Comparison of ENCODE assay signal across 8 mouse cellular contexts in genomic region chr2:45117087-45117561, GRCm38 (mm10). TPM values are rescaled to one million over a fixed set of nuclear protein-coding genes. Genes with fewer than 3 reads are reported as not detected.
DNase-seq lines count a peak whose midpoint lies in the region; ATAC-seq and TF ChIP-seq lines count a peak whose summit lies in the region.

Gene Zeb2, minus strand, starts transcription at chr2:45117395.

- peak; percentile 47; the same call in 1 of the 2 replicates for ATAC-seq in intestine, embryonic 14.5 days (replicated peaks; ENCODE audit: low FRiP score, low TSS enrichment, low read depth)

- peak within 1 kb of the TSS; percentile 52 for H3K4me3 ChIP-seq in intestine, embryonic 14.5 days (ENCODE audit: low read depth, low read length)
- H3K4me3 ChIP-seq in limb, embryonic 10.5 days: peak within 1 kb of the TSS; percentile 73
- H3K4me3 ChIP-seq in midbrain, embryonic 10.5 days: peak within 1 kb of the TSS; percentile 92
- H3K4me3 ChIP-seq in spleen, adult 2 months (ENCODE audit: extremely low read depth, insufficient read depth, insufficient read length): peak within 1 kb of the TSS; percentile 50

- peak; percentile 20 to 38 for DNase-seq in cerebellum, adult 18-20 months
- DNase-seq in cerebellum, adult 8-10 months: no peak
- DNase-seq in embryo, embryonic 11 days: peak; percentile 89
- DNase-seq in gastrocnemius, postnatal 4 days (ENCODE audit: low spot score in 2 of 2): peak; percentile 69 to 78
- DNase-seq in intestine, embryonic 14.5 days (ENCODE audit: low spot score): peak; percentile 77
- DNase-seq in limb, embryonic 10.5 days (ENCODE audit: low spot score): peak; percentile 79
- peak; percentile 90 for DNase-seq in midbrain, embryonic 10.5 days (ENCODE audit: low spot score)
- peak in 1 of 2 experiments; percentile 54 for DNase-seq in spleen, adult 2 months (ENCODE audit: low read depth in 1 of 2, low spot score in 2 of 2)

- no peaks in the 10 kb centered on the region for H3K36me3 ChIP-seq in intestine, embryonic 14.5 days (ENCODE audit: control insufficient read depth, insufficient read depth, low read length)
- no peaks in the 10 kb centered on the region for H3K36me3 ChIP-seq in limb, embryonic 10.5 days
- H3K36me3 ChIP-seq in midbrain, embryonic 10.5 days: no peaks in the 10 kb centered on the region
- H3K36me3 ChIP-seq in spleen, adult 2 months (ENCODE audit: control insufficient read depth, insufficient read depth, low read length): no peaks in the 10 kb centered on the region

- WGBS in intestine, embryonic 14.5 days: under 1% methylated on average over 36 of the region's 39 CpGs
- WGBS in limb, embryonic 10.5 days: under 1% methylated on average over 39 of the region's 39 CpGs
- under 1% methylated on average over 33 of the region's 39 CpGs for WGBS in midbrain, embryonic 10.5 days
- WGBS in spleen, adult 2 months: under 1% methylated on average over 34 of the region's 39 CpGs

- TF ChIP-seq POLR2A in spleen, adult 2 months (IDR thresholded peaks at IDR 0.05; ENCODE audit: low read depth, low read length): no peak

- H3K9ac ChIP-seq in intestine, embryonic 14.5 days (ENCODE audit: low read length): peak within 1 kb of the TSS; percentile 68

- H3K4me2 ChIP-seq in intestine, embryonic 14.5 days (ENCODE audit: low read length): peak within 1 kb of the TSS; percentile 75

- H3K9me3 ChIP-seq in intestine, embryonic 14.5 days (ENCODE audit: control insufficient read depth, low read length): no peaks in the 10 kb centered on the region
- H3K9me3 ChIP-seq in limb, embryonic 10.5 days (replicated peaks): no peaks in the 10 kb centered on the region
- H3K9me3 ChIP-seq in midbrain, embryonic 10.5 days (replicated peaks): no peaks in the 10 kb centered on the region

- 0 out of 2 replicates have a peak, but pooled peaks cover 12% of the 10 kb centered on the region for H3K4me1 ChIP-seq in intestine, embryonic 14.5 days (replicated peaks; ENCODE audit: control insufficient read depth, insufficient read depth, low read length)
- H3K4me1 ChIP-seq in limb, embryonic 10.5 days: peaks cover 47% of the 10 kb centered on the region
- H3K4me1 ChIP-seq in midbrain, embryonic 10.5 days: peaks cover 48% of the 10 kb centered on the region
- H3K4me1 ChIP-seq in spleen, adult 2 months (ENCODE audit: control insufficient read depth, insufficient read depth, insufficient read length): no peaks in the 10 kb centered on the region

- peaks cover 36% of the 10 kb centered on the region for H3K27me3 ChIP-seq in intestine, embryonic 14.5 days (replicated peaks; ENCODE audit: control insufficient read depth, insufficient read depth, low read length)
- peaks cover 32% of the 10 kb centered on the region for H3K27me3 ChIP-seq in limb, embryonic 10.5 days (ENCODE audit: low read depth, poor library complexity, severe bottlenecking)
- no peaks in the 10 kb centered on the region for H3K27me3 ChIP-seq in midbrain, embryonic 10.5 days (ENCODE audit: low read depth, poor library complexity, severe bottlenecking)
- peaks cover 2% of the 10 kb centered on the region; the same call in 1 of the 2 replicates for H3K27me3 ChIP-seq in spleen, adult 2 months (ENCODE audit: control insufficient read depth, insufficient read depth, low read length)

- peak within 1 kb of the TSS; percentile 81 for H3K27ac ChIP-seq in intestine, embryonic 14.5 days (ENCODE audit: low read depth)
- H3K27ac ChIP-seq in limb, embryonic 10.5 days: peak within 1 kb of the TSS; percentile 88
- peak within 1 kb of the TSS; percentile 100 for H3K27ac ChIP-seq in midbrain, embryonic 10.5 days (replicated peaks)
- peak within 1 kb of the TSS; percentile 62 for H3K27ac ChIP-seq in spleen, adult 2 months (ENCODE audit: insufficient read depth, low read length)

- no peak for TF ChIP-seq CTCF in spleen, adult 2 months (IDR thresholded peaks at IDR 0.05; ENCODE audit: extremely low read depth, insufficient read depth, insufficient read length, insufficient replicate concordance)

RNA-seq across cellular contexts. Expression of gene Zeb2, which starts in this region (rescaled TPM):
- total RNA-seq in gastrocnemius, postnatal 4 days (2021): 100 to 1,000 TPM; 146 to 156 TPM
- 44.5 and 49.2 TPM in 2 replicates for polyA plus RNA-seq in intestine, embryonic 14.5 days (2014; fragmentation: Nextera tagmentation; extraction: Ambion mirVana)
- polyA plus RNA-seq in limb, embryonic 10.5 days (2016; fragmentation: Nextera tagmentation; extraction: Ambion mirVana): 5.3 and 5.4 TPM in 2 replicates
- 48.7 and 60.6 TPM in 2 replicates for polyA plus RNA-seq in midbrain, embryonic 10.5 days (2016; fragmentation: Nextera tagmentation; extraction: Ambion mirVana)
- 18.4 and 19.0 TPM in 2 replicates for polyA plus RNA-seq in spleen, adult 2 months (2012; rRNA removed)
